Mouse (Mus musculus) left cerebral cortex, postnatal 36 days (tissue): ENCODE measurements around the gene Prss16. TPM values are rescaled to one million over a fixed set of nuclear protein-coding genes. Genes with fewer than 3 reads are reported as not detected.

ENCODE experiments used
- DNase-seq, 2 experiments: peaks; one replicate each; pipeline ENCODE4 v3.0.0; 2021 to 2022; ENCODE audit warnings: low spot score in 2 of 2, mixed read lengths in 1 of 2
- intact Hi-C: fragments of 180-260 bp; cut with DNase I; formaldehyde crosslinking; loops from one replicate; pipeline ENCODE4 v1.15.1; 2025
- total RNA-seq, 2 experiments: library from RNA; stranded (reverse); gene quantifications; 2 replicates each; pipeline ENCODE4 v1.2.3; 2021

Prss16 gene
- total RNA-seq, 2 experiments from 2014 or later, result 0.34 to 1.1 TPM

DNA sequence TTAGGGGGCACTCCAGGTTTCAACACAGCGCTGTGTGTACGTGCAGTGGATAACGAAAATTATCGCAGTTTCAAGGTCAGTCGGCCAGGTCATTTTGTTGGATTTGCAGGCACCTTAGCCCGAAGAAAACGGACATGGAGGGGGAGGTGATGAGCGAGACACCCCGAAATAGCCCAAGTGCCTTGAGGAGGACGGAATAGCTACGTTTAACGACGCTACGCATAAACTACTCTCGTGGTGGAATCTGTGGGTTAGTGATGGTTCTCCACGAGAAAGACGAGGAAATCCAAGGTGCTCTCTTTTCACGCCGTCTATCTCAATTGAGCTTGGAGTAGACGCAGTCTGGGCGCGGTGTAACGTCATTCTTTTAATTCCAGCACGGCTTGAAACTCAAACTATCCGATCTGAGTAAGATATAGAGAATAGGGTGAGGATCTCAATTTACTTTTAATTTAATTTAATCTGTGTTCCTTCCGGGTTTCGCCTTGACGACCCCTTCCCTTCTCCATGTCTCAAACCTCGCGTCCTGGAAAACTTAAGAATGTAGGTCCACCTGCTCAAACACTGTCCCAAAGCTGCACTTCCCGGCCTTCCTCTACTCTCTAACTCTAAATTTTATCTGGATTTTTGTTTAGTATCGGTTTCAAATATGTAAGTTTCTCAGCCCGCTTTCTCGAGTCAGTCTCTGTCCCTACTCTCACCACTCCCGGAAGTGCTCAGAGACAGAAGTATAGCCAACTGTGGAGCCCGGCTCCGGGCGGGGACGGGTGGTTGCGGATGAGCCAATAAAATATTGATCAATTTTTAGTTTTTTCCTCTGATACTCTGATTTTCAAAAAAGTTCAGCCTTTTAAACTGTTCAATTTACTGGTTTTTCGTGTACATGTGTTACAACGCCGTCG is 10.6 kb upstream of the Prss16 start:
- intact Hi-C loops, result loop anchor here (5.0 to 10.0 kb wide), 4 partner anchors 103 to 1497 kb away; no protein-coding TSS in a partner anchor
- DNase-seq, result no peak

DNA sequence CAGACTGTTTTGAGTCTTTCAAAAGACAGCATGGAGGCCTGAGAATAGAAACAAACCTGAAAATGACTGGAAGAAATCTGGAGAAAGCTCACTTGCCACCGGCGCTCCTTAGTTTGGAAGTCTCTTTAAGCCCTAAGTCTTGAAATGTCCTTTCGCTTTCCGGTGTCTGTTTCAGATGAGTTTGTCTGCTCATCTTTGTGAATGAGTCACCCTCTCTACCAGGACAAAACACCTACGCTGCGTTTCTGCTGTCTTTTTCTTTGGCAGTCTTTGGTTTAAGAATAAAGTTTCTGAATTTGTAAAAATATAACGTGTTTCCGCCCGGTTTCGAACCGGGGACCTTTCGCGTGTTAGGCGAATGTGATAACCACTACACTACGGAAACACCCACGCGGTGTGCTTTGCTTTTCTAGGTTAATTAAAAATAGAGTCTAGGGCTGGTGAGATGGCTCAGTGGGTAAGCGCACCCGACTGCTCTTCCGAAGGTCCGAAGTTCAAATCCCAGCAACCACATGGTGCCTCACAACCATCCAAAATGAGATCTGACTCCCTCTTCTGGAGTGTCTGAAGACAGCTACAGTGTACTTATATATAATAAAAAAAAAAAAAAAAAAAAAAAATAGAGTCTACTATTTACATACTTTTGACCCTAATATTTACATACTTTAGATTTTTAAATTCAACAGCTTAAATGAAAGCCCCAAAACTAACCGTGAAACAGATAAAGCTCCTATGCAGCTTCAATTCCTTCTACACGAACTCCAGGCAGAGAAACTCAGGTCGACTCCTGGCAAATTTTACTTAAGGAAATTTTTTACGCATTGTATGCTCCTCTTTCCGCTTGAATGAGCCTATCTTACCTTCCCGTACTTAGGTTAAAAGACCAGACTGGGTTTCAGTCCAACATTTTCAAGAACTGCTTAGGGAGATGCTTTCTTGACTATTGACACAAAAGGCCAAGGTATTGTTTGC is 6.2 kb upstream of the Prss16 start:
- intact Hi-C loops, result loop anchor here (5.0 kb wide), 1 partner anchor 98 kb away; no protein-coding TSS in a partner anchor

GRCm38 (mm10) chr13:22014411-22014845 is 4.9 kb upstream of the Prss16 start:
- intact Hi-C loops, result no loop called here
- no peak for DNase-seq

More for the DNA sequence above, 6.2 kb upstream of the Prss16 start:
- DNase-seq, result peak; percentile 49 to 69

GRCm38 (mm10) chr13:22013716-22014115 is 4.2 kb upstream of the Prss16 start:
- DNase-seq, result no peak
- intact Hi-C loops, result loop anchor here (2.0 kb wide), 1 partner anchor 15 kb away; no protein-coding TSS in a partner anchor

DNA sequence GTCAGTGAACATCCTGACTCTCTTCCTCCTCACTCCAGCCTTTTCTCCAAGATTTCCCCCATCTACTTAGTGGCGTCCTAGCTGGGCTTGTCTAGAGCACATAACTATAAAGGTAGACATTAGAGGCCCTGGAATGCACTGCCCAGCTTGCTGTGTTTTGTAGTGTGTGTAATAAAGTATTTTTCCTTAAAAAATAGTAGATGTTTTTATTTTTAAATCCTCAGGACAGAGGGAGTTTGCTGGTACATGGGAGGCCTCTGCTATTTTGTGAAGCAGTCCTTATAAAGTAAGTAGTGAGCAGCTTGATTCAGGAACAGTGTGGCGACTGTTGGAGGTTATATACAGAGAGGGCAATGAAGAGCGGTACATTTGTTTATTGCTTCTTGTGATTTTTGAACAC is 835 bp downstream of the Prss16 start:
- intact Hi-C loops, result no loop called here

DNA sequence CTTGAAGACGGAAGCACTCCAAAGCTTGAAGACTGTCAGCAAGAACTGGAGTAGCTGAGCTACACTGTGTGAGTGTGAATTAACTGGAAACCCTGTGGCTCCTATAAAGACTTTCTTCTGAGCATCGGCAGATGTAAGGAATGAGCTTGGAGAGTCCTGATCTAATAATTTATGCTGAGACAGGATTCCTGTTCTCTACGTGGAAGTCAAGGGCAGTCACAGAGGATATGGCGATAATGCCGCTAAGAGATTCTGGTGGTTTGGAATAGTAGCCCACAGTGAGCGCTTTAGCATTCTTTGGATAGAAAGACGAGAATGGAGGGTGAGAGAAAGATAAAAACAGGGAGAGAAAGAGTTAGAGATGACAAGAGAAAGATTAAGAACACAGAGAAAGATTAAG is 1.7 kb downstream of the Prss16 start:
- no peak for DNase-seq
- intact Hi-C loops, result no loop called here

More for the DNA sequence above, 835 bp downstream of the Prss16 start:
- no peak for DNase-seq

- no peak for DNase-seq
- intact Hi-C loops, result no loop called here
These were observed 2.4 kb downstream of the Prss16 start for GRCm38 (mm10) chr13:22007121-22007510.

DNA sequence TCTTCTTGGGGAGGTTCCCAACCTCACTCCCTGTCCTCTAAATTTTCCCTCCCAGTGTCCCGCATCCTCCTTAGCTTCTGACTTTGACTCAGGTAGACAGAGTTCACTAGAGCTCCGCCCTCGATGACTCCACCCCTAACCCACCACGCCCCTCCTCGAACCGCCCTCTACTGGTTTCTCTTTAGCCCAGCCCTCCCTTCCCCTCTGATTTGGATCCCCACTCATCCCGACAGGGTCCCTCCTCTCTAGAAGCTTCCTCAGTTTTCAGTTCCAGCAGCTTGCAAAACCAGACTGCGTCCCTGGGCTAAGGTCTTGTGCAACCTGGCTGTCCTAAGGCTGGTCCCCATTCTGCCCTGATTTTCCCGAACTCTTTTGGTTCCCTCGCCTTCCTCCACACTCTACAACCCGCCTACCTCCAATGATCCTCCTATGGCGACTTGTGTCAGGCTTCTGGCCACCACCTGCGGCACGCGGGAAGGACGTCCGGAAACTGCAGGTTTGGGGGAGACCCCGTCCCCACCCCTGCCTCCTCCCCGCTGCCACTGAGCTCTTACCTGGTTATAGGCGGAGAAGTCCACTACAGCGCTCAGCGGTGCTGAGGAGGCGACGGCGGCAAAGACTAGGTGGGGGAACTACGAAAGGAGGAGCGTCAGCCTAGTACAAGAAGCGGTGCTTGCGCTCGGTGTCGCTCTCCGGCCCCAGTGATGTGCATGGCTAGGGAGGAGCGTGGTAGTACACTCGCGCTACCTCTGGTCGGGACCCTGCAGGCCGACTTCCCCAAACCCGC is 3.0 kb downstream of the Prss16 start:
- no peak for DNase-seq
- intact Hi-C loops, result no loop called here

GRCm38 (mm10) chr13:22005605-22006333 is 3.8 kb downstream of the Prss16 start:
- intact Hi-C loops, result no loop called here
- peak in 1 of 2 experiments; percentile 36 for DNase-seq

DNA sequence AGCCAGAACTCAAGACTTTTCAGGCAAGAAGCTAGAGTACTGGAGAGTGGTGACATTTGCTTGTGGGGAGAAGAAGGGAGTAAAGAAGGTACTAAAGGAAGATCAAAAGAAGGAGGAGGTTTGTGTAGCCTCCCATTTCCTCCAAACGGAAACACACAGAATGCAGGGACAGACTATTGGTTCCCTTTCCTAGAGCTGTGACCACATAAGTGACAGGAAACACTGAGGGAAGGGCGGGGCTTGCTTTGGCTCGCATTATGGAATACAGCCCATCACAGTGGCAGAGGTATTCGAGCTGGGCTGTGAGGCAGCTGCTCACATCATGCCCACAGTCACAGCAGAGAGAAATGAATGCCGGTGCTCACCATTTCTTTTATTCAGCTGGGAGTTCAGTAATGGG is 7.7 kb downstream of the Prss16 start:
- no peak for DNase-seq
- intact Hi-C loops, result no loop called here

DNA sequence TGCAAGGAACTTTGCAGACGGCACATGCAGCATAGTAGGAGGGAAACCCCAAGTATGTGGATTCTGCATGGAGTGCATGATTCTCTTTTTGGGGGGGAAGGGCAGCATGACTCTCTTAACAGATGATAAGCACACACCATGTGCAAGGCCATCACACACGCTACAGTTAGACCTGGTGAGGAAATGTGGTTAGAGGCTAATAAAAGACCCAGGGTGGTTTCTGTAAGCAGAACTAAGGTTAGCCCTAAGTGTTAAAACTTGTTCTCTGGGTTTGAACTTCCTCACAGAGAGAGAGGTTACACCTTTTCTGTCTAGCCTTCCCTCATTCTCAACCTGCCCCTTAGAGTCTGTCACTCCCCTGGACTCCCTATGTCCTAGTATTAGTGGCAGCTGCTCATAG is 8.2 kb downstream of the Prss16 start:
- intact Hi-C loops, result no loop called here
- no peak for DNase-seq

GRCm38 (mm10) chr13:21999147-21999546 is 10.4 kb downstream of the Prss16 start:
- intact Hi-C loops, result loop anchor here (2.0 to 5.0 kb wide), 2 partner anchors 14 to 82 kb away; no protein-coding TSS in a partner anchor
- no peak for DNase-seq

- no peak for DNase-seq
- intact Hi-C loops, result loop anchor here (2.0 to 5.0 kb wide), 2 partner anchors 14 to 81 kb away; no protein-coding TSS in a partner anchor
These were observed 11.1 kb downstream of the Prss16 start for GRCm38 (mm10) chr13:21998412-21998811.

DNA sequence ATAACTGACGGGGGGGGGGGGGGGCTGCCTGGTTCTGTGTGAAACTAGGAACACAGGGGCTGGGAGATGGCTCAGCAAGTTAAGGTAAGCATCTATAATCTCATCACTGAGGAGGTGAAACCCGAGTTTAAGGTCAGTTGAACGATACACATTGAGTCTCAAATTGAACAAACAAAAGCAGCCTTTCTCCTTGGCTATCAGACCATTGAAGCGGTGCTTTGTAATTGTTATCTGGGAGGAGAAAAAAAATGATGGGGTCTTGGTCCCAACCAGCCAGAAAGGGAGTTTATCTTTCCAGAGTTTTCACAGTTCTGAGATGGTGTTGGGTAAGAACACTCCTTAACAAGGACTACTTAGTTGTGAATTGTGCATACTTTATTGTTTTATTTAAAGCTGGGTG is 11.7 kb downstream of the Prss16 start:
- intact Hi-C loops, result loop anchor here (2.0 to 5.0 kb wide), 2 partner anchors 15 to 81 kb away; no protein-coding TSS in a partner anchor
- DNase-seq, result no peak

DNA sequence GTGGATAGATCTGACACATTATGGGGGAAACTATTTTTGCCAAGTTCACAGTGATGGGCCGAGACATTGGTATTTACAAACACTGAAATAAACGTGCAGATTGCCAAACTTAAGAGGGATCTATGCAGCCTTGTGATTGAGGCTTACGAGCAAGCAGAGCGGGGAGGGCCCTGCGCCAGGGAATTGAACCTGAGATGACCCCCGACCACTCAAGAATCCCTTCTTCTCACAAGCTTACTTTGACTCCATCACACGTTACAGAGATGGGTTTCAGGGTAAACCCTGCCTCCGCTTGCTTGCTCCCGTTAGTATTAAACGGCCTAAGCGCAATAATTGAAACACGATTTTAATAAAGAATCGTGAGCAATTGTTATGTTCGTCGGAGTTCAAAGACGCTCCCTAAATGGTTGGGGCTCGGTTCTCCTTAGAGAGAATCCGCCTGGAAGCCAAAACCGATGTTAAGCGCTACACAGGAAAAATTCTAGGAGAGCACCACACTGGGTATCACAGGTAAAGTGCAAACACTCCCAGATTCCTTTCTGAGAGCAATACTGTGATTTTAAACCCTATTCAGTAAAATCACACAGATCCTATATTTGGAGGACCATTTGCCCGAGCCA is 12.2 kb downstream of the Prss16 start:
- DNase-seq, result no peak
- intact Hi-C loops, result loop anchor here (5.0 kb wide), 1 partner anchor 80 kb away; no protein-coding TSS in a partner anchor

GRCm38 (mm10) chr13:21996840-21997185 is 12.7 kb downstream of the Prss16 start:
- intact Hi-C loops, result loop anchor here (5.0 kb wide), 1 partner anchor 80 kb away; no protein-coding TSS in a partner anchor
- peak in 1 of 2 experiments; percentile 16 for DNase-seq

- intact Hi-C loops, result loop anchor here (5.0 kb wide), 1 partner anchor 79 kb away; no protein-coding TSS in a partner anchor
- DNase-seq, result no peak
These were observed 13.3 kb downstream of the Prss16 start for GRCm38 (mm10) chr13:21996101-21996839.
